Mouse (Mus musculus) skeletal muscle tissue, adult 2 months (tissue): ENCODE measurements around the gene Rsrc1.

Source experiments
- DNase-seq: peaks from one replicate; pipeline ENCODE4 v3.0.0-alpha.2; 2012; ENCODE audit warnings: low read depth, low spot score

The Rsrc1 gene

GRCm38 (mm10) chr3:66981101-66981661 lies at the start of gene Rsrc1:
Gene Rsrc1 (plus strand): TSS chr3:66981390.
- no peak for DNase-seq

DNA sequence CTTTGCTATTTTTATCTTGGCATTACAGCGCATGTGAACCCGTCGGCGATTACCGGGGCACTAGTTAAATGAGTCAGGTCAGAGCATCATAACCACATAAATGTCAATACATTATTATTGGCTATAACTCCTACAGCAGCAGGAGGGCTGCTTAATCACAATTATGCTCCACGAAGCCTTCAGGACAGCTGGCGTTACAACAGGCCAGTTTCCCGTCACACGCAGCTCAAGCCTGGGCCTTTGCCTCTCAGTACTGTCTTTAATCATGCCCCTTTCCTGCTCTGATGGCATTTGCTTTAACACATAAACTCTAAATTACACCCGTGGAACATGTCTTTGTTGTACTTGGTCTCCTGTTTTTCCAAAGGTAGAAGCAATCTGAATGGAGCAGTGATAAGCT lies 41.5 kb upstream of the Rsrc1 start:
- no peak for DNase-seq

DNA sequence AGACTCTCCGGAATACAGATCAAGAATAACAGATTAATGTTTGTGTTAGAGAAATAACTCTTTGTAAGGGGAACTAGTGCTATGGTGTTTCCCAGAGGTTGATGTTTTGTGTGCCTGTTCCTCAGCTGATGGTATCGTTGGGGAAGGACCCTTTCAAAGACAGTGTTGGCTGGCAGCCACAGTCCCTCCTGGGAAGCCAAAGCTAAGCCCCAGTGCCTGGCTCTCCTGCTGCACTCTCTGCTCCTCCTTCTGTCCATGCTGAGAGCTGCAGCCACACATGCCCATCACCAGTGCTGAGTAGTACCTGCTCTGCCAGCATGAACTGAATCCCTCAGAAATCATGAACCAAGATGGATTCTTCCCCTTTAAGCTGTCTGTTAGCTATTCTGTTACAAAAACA lies 26.1 kb upstream of the Rsrc1 start:
- no peak for DNase-seq

DNA sequence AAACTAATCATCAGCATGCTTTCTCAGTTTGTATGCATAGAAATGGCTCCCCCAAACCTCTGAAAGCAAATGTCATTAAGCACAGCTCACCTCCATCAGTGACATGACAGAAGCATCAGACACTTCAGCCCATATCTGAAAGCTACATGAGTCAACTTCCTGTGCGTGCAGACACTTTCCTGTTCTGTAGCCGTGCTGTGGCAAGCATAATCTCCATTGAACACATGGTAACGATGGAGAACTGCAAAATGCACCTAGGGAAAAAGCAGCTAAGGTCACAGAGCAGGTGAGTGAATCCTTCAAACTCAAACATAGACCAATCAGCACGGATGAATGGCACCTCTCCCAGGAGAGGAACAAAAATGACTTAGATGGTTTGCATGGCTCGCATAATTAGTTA lies 21.2 kb upstream of the Rsrc1 start:
- no peak for DNase-seq

GRCm38 (mm10) chr3:66964884-66965283 lies 16.3 kb upstream of the Rsrc1 start:
- DNase-seq, result no peak

- no peak for DNase-seq
Measured at GRCm38 (mm10) chr3:66967508-66967907, 13.7 kb upstream of the Rsrc1 start.

GRCm38 (mm10) chr3:66970261-66970660 lies 10.9 kb upstream of the Rsrc1 start:
- no peak for DNase-seq

- no peak for DNase-seq
Measured at GRCm38 (mm10) chr3:66970661-66971331, 10.4 kb upstream of the Rsrc1 start.

GRCm38 (mm10) chr3:66972191-66972950 lies 8.8 kb upstream of the Rsrc1 start:
- DNase-seq, result no peak

GRCm38 (mm10) chr3:66973391-66973943 lies 7.7 kb upstream of the Rsrc1 start:
- DNase-seq, result no peak

- no peak for DNase-seq
Measured at GRCm38 (mm10) chr3:66974501-66974900, 6.7 kb upstream of the Rsrc1 start.

- no peak for DNase-seq
Measured at GRCm38 (mm10) chr3:66976889-66977615, 4.1 kb upstream of the Rsrc1 start.

- DNase-seq, result no peak
Measured at GRCm38 (mm10) chr3:66977811-66978456, 3.3 kb upstream of the Rsrc1 start.

- DNase-seq, result no peak
Measured at GRCm38 (mm10) chr3:66978457-66979381, 2.5 kb upstream of the Rsrc1 start.

DNA sequence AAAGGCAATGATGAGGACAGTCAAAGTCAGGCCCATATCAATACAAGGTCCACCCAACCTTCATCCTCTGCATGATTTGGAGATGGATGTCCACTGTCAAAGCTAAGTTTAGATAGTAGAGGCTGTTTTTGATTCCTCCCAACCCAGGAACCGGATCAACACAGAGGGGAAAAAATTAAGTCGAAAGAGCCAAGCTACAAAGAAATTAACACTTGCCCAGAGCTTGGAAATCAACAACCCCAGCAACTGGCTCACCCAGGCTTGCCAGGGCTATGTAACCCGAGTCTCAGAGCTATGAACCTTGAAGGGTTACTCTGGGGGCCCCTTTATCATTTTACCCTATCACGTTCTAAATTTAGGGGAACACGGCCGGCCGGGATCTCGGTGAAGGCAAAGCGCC lies 1.7 kb upstream of the Rsrc1 start:
- DNase-seq, result no peak

DNA sequence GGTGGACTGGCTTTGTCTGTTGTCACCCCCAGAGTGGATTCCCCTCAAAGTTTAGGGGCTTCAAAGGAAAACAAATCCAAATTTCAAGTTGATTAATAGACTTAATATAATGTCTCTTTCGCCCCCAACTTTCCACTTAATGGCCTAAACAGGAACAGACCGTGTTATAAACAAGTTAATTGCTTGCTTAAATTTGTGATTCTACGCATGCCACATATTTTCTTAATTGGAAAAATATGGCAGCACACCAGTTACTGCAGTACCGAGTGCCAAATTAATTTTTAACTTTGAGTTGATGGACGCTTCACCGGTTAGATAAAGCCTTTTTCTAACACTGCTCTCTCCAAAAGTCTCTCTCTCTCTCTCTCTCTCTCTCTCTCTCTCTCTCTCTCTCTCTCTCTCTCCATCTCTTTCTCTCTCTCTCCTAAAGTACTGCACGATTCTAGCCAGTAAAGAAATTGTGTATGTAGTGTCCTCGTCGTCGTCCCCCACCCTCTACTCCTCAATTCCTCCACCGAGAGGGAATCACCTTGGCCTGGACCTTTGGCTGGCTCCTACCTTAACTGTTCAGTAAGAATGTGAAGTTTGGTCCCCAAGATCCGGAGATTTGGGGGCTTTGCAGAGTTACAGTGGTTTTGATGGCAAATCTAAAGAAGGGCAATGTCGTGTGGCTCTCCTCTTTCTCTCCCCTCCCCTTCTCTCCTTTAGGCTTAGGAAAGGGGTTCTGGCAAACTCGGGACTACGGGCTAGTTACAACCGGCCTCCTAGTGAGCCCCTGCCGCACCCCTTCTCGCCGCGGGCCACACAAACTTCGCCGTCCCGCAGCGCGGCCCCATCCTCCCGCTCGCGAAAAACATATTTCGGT lies 847 bp upstream of the Rsrc1 start:
- no peak for DNase-seq

- no peak for DNase-seq
Measured at GRCm38 (mm10) chr3:66981706-66982105, 516 bp downstream of the Rsrc1 start, which contains the start of gene Shox2. Gene Shox2 (minus strand): TSS chr3:66981771.

DNA sequence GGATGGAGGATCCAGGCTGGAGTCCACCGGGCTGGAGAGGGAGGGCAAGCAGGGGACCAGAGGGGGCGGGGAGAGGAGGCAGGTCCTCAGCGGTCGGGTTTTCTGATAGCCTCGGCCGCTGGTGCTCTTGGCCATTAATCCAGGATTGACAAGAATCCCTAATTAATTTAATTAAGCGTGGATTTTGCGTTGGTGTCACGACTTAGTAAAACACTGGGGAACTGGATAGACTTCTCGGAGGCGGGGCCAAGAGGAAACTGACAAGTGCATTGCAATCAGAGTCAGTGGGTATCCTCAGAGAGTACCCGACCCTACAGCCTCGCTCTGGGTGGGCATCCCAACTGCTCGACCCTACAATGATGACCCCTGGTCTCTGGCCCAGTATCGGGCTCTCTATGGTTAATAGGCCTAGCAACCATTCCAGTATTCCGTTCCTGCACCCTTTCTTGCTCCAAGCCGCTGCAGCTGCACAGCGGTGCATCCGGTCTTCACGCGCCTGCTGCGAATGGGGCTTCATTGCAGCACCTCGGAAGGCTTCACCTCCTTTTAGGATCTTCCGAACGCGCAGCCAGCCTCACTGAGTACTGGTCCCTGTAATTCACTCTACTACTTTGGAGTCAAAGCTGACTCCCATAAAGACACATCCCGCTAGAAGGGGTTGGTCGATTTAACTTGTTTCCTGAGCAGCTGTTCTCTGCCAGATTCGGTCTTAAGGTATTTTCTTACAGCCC lies 1.2 kb downstream of the Rsrc1 start:
- no peak for DNase-seq

DNA sequence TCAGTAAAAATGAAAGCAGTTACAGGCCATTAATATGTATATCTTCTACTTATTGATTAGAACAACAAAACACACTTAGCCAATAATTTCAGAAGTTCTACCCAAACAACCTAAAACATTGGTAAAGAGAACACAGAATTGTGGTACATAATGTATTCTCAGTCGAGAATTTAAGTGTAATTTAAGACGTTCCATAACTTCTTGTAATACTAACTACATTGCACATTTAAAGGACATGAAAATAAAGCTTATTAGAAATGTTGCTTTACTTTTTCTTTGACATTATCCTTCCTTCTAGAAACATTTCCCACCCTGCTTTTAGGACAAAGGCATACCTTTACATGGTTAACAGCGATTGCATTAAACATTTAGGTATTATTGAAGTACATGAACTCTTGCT lies 2.3 kb downstream of the Rsrc1 start:
- DNase-seq, result no peak
